Mouse (Mus musculus): ENCODE data around the gene Chka.

DNA sequence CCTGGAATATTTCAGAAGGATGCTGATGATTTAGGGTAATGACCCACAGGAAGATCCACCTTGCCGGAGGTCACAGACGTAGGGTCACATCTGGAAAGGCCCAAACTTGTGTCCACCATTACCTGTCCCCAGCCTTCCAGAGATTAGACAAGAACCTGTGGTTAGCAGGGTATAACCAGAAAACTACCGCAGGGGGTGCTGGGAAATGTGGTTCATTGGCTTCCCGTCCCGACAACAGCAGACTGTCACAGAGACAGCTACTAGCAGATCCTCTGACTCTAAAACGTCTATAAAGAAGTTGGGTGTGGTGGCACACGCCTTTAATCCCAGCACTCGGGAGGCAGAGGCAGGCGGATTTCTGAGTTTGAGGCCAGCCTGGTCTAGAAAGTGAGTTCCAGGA is 14.8 kb upstream of the Chka start:
- no peak for TF ChIP-seq HCFC1 (IDR thresholded peaks at IDR 0.05; ENCODE audit: borderline replicate concordance, insufficient read depth, low read length)
- no peak for TF ChIP-seq CHD2 (IDR thresholded peaks at IDR 0.05; ENCODE audit: low read depth, low read length)
- no peak for TF ChIP-seq ZNF384 (IDR thresholded peaks at IDR 0.05; ENCODE audit: low read depth, low read length)
- TF ChIP-seq ZC3H11A (IDR thresholded peaks at IDR 0.05; ENCODE audit: borderline replicate concordance, low read depth, low read length): no peak

All from ES-E14 (cell line).